Mouse (Mus musculus) heart, postnatal 36 days (tissue): ENCODE measurements at regions not wholly inside any gene's neighbourhood (a gene's known extent, or its start where the extent isn't known, plus 50 kb on each side); places are given as distances from the start of the nearest gene placed in this dataset.
"Not testable (repeated sequence)": the region's sequence is repeated elsewhere in the genome, so short reads cannot be mapped to it uniquely, and the experiment has no call there.

Source experiments
- DNase-seq, 2 experiments: peaks; one replicate each; pipeline ENCODE4 v3.0.0; 2021 to 2022
- intact Hi-C: fragments of 180-260 bp; cut with DNase I; formaldehyde crosslinking; loops from one replicate; pipeline ENCODE4 v1.15.1; 2025

DNA sequence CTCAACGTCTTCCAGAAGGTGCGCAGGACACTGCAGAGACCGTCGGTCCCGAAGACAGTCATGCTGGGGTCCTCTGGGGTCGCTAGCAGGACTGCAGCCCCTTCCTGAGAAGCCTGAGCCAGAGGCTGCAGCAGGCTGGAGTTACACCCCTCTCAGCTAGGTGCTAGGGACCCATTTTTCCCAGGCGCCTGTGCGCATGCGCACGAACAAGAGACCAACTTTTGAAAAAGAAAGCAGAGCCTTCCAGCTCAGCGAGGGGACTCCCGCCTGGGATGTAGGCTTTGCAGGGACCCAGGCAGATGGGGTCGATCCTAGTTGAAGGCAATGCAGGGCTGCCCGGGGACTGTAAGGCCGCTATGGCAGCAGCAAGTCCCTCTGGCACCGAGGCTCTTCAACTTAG is 104.7 kb upstream of the Atg7 start:
- intact Hi-C loops, DNase-seq: not testable (repeated sequence)

DNA sequence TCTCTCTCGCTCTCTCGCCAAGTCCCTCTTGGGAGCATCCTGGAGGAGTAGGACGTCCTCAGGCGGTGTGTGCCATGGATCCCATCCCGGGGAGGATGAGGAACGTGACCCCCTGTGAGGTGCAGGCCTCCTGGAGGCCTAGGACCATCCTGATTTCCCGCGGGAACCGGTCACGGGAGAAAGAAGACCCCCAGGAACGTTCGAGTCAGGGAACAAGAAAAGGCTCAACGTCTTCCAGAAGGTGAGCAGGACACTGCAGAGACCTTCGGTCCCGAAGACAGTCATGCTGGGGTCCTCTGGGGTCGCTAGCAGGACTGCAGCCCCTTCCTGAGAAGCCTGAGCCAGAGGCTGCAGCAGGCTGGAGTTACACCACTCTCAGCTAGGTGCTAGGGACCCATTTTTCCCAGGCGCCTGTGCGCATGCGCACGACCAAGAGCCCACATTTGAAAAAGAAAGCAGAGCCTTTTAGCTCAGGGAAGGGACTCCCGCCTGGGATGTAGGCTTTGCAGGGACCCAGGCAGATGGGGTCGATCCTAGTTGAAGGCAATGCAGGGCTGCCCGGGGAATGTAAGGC is 92.7 kb upstream of the Atg7 start:
- peak; percentile 3 to 5 for DNase-seq
- intact Hi-C loops: not testable (repeated sequence)

DNA sequence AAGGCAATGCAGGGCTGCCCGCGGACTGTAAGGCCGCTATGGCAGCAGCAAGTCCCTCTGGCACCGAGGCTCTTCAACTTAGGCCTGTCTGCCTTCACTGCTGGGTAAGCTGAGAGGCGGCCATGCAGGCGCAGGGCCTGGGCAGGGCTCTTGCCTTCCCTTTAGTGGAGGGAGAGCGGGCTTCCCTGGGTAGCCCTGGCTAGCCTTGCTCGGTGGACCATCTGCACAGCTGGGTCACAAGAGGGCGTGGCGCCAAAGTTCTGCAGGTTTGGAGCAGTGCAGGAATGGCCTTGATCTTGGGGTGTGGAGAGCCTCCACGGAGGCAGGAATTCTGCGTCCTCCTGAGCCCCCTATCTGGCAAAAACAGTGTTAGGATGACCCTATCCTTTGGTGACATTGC is 89.8 kb upstream of the Atg7 start:
- intact Hi-C loops, DNase-seq: not testable (repeated sequence)

DNA sequence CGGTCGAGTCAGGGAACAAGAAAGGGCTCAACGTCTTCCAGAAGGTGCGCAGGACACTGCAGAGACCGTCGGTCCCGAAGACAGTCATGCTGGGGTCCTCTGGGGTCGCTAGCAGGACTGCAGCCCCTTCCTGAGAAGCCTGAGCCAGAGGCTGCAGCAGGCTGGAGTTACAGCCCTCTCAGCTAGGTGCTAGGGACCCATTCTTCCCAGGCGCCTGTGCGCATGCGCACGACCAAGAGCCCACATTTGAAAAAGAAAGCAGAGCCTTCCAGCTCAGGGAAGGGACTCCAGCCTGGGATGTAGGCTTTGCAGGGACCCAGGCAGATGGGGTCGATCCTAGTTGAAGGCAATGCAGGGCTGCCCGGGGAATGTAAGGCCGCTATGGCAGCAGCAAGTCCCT is 87.7 kb upstream of the Atg7 start:
- DNase-seq, intact Hi-C loops: not testable (repeated sequence)

DNA sequence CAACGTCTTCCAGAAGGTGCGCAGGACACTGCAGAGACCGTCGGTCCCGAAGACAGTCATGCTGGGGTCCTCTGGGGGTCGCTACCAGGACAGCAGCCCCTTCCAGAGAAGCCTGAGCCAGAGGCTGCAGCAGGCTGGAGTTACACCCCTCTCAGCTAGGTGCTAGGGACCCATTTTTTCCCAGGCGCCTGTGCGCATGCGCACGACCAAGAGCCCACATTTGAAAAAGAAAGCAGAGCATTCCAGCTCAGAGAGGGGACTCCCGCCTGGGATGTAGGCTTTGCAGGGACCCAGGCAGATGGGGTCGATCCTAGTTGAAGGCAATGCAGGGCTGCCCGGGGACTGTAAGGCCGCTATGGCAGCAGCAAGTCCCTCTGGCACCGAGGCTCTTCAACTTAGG is 65.6 kb upstream of the Atg7 start:
- intact Hi-C loops: not testable (repeated sequence)
- peak; percentile 20 to 24 for DNase-seq
